Mouse (Mus musculus): ENCODE results near the gene Nfatc3. TPM values are rescaled to one million over a fixed set of nuclear protein-coding genes. Genes with fewer than 3 reads are reported as not detected.

The Nfatc3 gene
- polyA plus RNA-seq, 1 experiment from 2014 or later = 3.5 TPM

- H3K4me1 ChIP-seq = no peaks in the 10 kb centered on the region
- no peak overlapping the region for H3K9ac ChIP-seq (replicated peaks)
- peaks cover 17% of the 10 kb centered on the region for H3K27me3 ChIP-seq (replicated peaks)
- H3K27ac ChIP-seq (replicated peaks) = no peak overlapping the region
- H3K36me3 ChIP-seq = peaks cover 34% of the 10 kb centered on the region
- H3K4me2 ChIP-seq = no peak overlapping the region
- no peaks in the 10 kb centered on the region for H3K9me3 ChIP-seq (replicated peaks)
- no peak overlapping the region for H3K4me3 ChIP-seq (replicated peaks)
- no peak for ATAC-seq (ENCODE audit: low FRiP score)
These were observed 70.7 kb downstream of the Nfatc3 start for GRCm38 (mm10) chr8:106129232-106129930.

- 94% methylated on average over 2 of the region's 2 CpGs for WGBS
- no peak for ATAC-seq (ENCODE audit: low FRiP score)
- Histone ChIP-seq H3K9ac (replicated peaks) (no peak overlapping the region), H3K4me1 (no peaks in the 10 kb centered on the region), H3K36me3 (peaks cover 34% of the 10 kb centered on the region), H3K27ac (replicated peaks) (no peak overlapping the region), H3K27me3 (replicated peaks) (peaks cover 23% of the 10 kb centered on the region), H3K4me2 (no peak overlapping the region), H3K4me3 (replicated peaks) (no peak overlapping the region), H3K9me3 (replicated peaks) (no peaks in the 10 kb centered on the region)
These were observed 71.4 kb downstream of the Nfatc3 start for GRCm38 (mm10) chr8:106129997-106130396.

- peaks cover 28% of the 10 kb centered on the region for H3K27me3 ChIP-seq (replicated peaks)
- H3K9me3 ChIP-seq (replicated peaks) = no peaks in the 10 kb centered on the region
- no peak overlapping the region for H3K4me2 ChIP-seq
- no peak overlapping the region for H3K9ac ChIP-seq (replicated peaks)
- H3K27ac ChIP-seq (replicated peaks) = no peak overlapping the region
- H3K4me1 ChIP-seq = no peaks in the 10 kb centered on the region
- H3K4me3 ChIP-seq (replicated peaks) = no peak overlapping the region
- peaks cover 34% of the 10 kb centered on the region for H3K36me3 ChIP-seq
- WGBS = 88% methylated on average over 2 of the region's 2 CpGs
- no peak for ATAC-seq (ENCODE audit: low FRiP score)
These were observed 71.9 kb downstream of the Nfatc3 start for GRCm38 (mm10) chr8:106130505-106130904.

GRCm38 (mm10) chr8:106131021-106131420 lies 72.4 kb downstream of the Nfatc3 start:
- Histone ChIP-seq H3K27ac (replicated peaks) (no peak overlapping the region), H3K36me3 (peaks cover 34% of the 10 kb centered on the region), H3K4me2 (no peak overlapping the region), H3K9ac (replicated peaks) (no peak overlapping the region), H3K4me1 (peaks cover 5% of the 10 kb centered on the region), H3K9me3 (replicated peaks) (no peaks in the 10 kb centered on the region), H3K4me3 (replicated peaks) (no peak overlapping the region), H3K27me3 (replicated peaks) (peaks cover 33% of the 10 kb centered on the region)
- ATAC-seq (ENCODE audit: low FRiP score) = no peak
- WGBS = 94% methylated on average over 4 of the region's 4 CpGs

- Histone ChIP-seq H3K4me2 (no peak overlapping the region), H3K4me1 (peaks cover 11% of the 10 kb centered on the region), H3K9ac (replicated peaks) (no peak overlapping the region), H3K36me3 (peaks cover 34% of the 10 kb centered on the region), H3K4me3 (replicated peaks) (no peak overlapping the region), H3K9me3 (replicated peaks) (no peaks in the 10 kb centered on the region), H3K27ac (replicated peaks) (no peak overlapping the region), H3K27me3 (replicated peaks) (peaks cover 39% of the 10 kb centered on the region)
- 92% methylated on average over 7 of the region's 7 CpGs for WGBS
- no peak for ATAC-seq (ENCODE audit: low FRiP score)
These were observed 73.0 kb downstream of the Nfatc3 start for GRCm38 (mm10) chr8:106131488-106132222.

- Histone ChIP-seq H3K9ac (replicated peaks) (no peak overlapping the region), H3K4me3 (replicated peaks) (no peak overlapping the region), H3K9me3 (replicated peaks) (no peaks in the 10 kb centered on the region), H3K27ac (replicated peaks) (no peak overlapping the region), H3K36me3 (peaks cover 31% of the 10 kb centered on the region), H3K27me3 (replicated peaks) (peaks cover 46% of the 10 kb centered on the region), H3K4me1 (peaks cover 18% of the 10 kb centered on the region), H3K4me2 (no peak overlapping the region)
- 91% methylated on average over 11 of the region's 11 CpGs for WGBS
- no peak for ATAC-seq (ENCODE audit: low FRiP score)
These were observed 73.7 kb downstream of the Nfatc3 start for GRCm38 (mm10) chr8:106132356-106132755.

- 68% methylated on average over 13 of the region's 13 CpGs for WGBS
- Histone ChIP-seq H3K4me2 (no peak overlapping the region), H3K27ac (replicated peaks) (no peak overlapping the region), H3K9me3 (replicated peaks) (no peaks in the 10 kb centered on the region), H3K4me3 (replicated peaks) (no peak overlapping the region), H3K27me3 (replicated peaks) (peaks cover 58% of the 10 kb centered on the region), H3K4me1 (peaks cover 30% of the 10 kb centered on the region), H3K9ac (replicated peaks) (no peak overlapping the region), H3K36me3 (peaks cover 28% of the 10 kb centered on the region)
- no peak for ATAC-seq (ENCODE audit: low FRiP score)
These were observed 74.9 kb downstream of the Nfatc3 start for GRCm38 (mm10) chr8:106133526-106133925.

GRCm38 (mm10) chr8:106133946-106134345 lies 75.3 kb downstream of the Nfatc3 start:
- ATAC-seq (ENCODE audit: low FRiP score) = no peak
- 82% methylated on average over 6 of the region's 6 CpGs for WGBS
- Histone ChIP-seq H3K4me2 (no peak overlapping the region), H3K4me1 (peaks cover 30% of the 10 kb centered on the region), H3K9ac (replicated peaks) (no peak overlapping the region), H3K27me3 (replicated peaks) (peaks cover 62% of the 10 kb centered on the region), H3K9me3 (replicated peaks) (no peaks in the 10 kb centered on the region), H3K4me3 (replicated peaks) (no peak overlapping the region), H3K27ac (replicated peaks) (no peak overlapping the region), H3K36me3 (peaks cover 24% of the 10 kb centered on the region)

- peaks cover 15% of the 10 kb centered on the region for H3K36me3 ChIP-seq
- no peak for ATAC-seq (ENCODE audit: low FRiP score)
- no peak overlapping the region for H3K27ac ChIP-seq (replicated peaks)
- no peak overlapping the region for H3K9ac ChIP-seq (replicated peaks)
- no peak overlapping the region for H3K4me2 ChIP-seq
- H3K27me3 ChIP-seq (replicated peaks) = peaks cover 70% of the 10 kb centered on the region
- H3K4me1 ChIP-seq = peaks cover 30% of the 10 kb centered on the region
- H3K9me3 ChIP-seq (replicated peaks) = no peaks in the 10 kb centered on the region
- 22% methylated on average over 14 of the region's 14 CpGs for WGBS
- no peak overlapping the region for H3K4me3 ChIP-seq (replicated peaks)
These were observed 76.3 kb downstream of the Nfatc3 start for GRCm38 (mm10) chr8:106134751-106135571.

GRCm38 (mm10) chr8:106135672-106136071 lies 77.0 kb downstream of the Nfatc3 start:
- Histone ChIP-seq H3K36me3 (peaks cover 11% of the 10 kb centered on the region), H3K27ac (replicated peaks) (no peak overlapping the region), H3K4me2 (peak overlapping the region; percentile 85), H3K9me3 (replicated peaks) (no peaks in the 10 kb centered on the region), H3K4me1 (peaks cover 30% of the 10 kb centered on the region), H3K27me3 (replicated peaks) (peaks cover 73% of the 10 kb centered on the region), H3K4me3 (replicated peaks) (peak overlapping the region; percentile 47), H3K9ac (replicated peaks) (no peak overlapping the region)
- no peak for ATAC-seq (ENCODE audit: low FRiP score)
- WGBS = 4% methylated on average over 19 of the region's 19 CpGs

- peaks cover 5% of the 10 kb centered on the region; the same call in 1 of the 2 replicates for H3K36me3 ChIP-seq
- H3K27me3 ChIP-seq (replicated peaks) = peaks cover 73% of the 10 kb centered on the region
- H3K4me1 ChIP-seq = peaks cover 34% of the 10 kb centered on the region
- H3K9me3 ChIP-seq (replicated peaks) = no peaks in the 10 kb centered on the region
- H3K4me2 ChIP-seq = peak within 1 kb of the TSS; percentile 85
- H3K27ac ChIP-seq (replicated peaks) = no peak within 1 kb of the TSS
- H3K9ac ChIP-seq (replicated peaks) = peak within 1 kb of the TSS; percentile 42
- H3K4me3 ChIP-seq (replicated peaks) = peak within 1 kb of the TSS; percentile 47
- no peak for ATAC-seq (ENCODE audit: low FRiP score)
- WGBS = under 1% methylated on average over 84 of the region's 86 CpGs
These were observed 77.8 kb downstream of the Nfatc3 start, which contains the start of gene Esrp2 for GRCm38 (mm10) chr8:106136156-106137130. Gene Esrp2, minus strand, starts transcription at chr8:106136974.
